Mouse (Mus musculus): ENCODE measurements at regions not wholly inside any gene's neighbourhood (a gene's known extent, or its start where the extent isn't known, plus 50 kb on each side); places are given as distances from the start of the nearest gene placed in this dataset.

DNA sequence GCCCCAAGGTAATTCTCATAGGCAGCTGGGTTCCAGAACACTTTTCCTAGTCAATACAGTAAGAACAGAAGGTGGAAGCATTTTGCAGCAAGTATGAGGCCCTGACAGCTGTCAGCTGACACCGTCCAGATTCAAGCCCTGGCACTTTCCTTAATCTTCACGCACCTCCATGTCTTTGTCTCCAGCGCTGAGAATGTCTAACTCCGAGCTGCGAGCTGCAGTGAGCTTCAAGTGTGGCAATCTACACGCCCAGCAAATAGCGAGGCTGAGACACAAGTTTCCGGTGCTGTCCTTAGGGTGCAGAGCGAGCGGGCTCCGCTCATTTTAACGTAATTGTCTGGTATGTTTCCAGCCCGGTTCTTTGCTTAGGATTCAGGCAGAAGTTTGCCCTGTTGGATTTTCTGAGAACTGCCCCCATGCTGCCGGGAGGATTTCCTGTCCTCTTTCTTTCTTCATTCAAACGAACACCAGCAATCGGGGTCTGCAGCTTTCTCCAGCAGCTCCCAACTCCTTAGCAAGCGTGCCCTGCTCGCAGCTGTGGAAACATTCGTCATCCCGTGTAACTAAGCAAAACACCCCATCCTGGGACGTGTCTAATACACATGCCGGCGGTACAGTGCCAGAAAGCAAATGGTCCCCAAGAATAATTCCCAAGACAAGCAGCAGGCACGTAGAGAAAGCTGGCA lies 54.5 kb downstream of the Irx3 start:
- DNase-seq: peak; percentile 14 to 24

DNA sequence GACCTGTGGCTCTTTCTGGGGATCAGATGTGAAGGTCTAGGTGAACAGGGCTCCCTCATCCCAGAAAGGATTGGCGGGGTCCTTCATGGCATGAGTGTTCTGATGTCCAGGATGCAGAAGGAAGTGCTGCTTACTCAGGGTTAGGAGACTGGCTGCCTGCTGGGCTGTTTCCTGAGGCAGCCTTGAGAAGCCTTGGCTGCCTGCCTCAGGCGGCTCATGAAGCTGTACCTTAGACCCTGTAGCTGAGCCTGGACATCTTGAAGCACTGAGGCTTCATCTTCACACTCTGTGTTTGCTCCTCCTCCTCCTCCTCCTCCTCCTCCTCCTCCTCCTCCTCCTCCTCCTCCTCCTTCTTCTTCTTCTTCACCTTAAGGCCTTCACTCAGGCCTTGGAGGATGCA lies 77.2 kb downstream of the Irx3 start:
- DNase-seq: no peak
